Mouse (Mus musculus): ENCODE results near the gene Cwc25.

DNA sequence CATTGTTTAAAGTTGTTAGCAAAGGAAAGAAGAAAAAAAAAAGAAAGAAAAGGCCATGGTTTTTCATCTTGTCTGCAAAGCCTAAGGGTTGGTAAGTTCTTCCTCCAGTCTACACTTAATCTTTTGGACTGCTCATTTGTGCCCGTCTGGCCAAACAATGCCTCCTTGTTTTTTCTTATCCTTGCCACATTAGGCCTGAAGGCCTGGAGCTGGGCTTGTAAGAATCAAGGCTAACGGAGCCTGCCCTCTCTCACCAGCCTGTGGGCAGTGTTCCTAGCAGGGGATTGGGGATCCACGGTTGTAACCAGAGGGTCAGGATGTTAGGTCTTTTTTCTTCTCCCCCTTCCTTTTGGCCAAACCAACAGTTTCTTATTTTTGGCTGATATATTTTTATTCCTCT lies 44.6 kb upstream of the Cwc25 start:
- TF ChIP-seq POLR2A (IDR thresholded peaks at IDR 0.05; ENCODE audit: control insufficient read depth, low read depth, low read length), result no peak
- TF ChIP-seq CTCF (IDR thresholded peaks at IDR 0.05; ENCODE audit: control insufficient read depth, insufficient read depth, insufficient replicate concordance, low read depth, low read length), result no peak

Measured in testis, adult 2 months (tissue).